7 mouse cellular contexts compared by ENCODE assay signal in the genomic region with DNA sequence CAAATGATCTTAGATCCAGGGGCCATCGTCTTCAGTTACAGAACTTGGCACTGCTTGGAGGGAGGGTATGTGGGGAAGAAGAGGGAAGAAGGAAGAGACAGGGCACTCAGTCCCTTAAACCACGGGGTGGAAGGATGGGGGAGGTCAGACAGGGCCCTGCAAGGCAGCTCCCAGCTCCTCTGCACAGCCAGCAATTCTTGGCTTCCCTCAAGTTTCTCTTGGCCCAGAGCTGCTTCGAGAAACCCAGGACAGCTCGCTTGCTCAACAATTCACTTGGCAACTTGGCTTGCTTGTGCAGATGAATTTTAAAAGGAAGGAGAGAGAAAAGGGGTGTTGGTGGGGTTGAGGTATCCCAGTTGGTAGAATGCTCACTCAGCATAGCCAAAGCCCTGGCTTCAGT.
DNase-seq lines count a peak whose midpoint lies in the region; ATAC-seq lines count a peak whose summit lies in the region.

No protein-coding gene starts in this region.

- ATAC-seq in monocyte, adult 5-6 weeks (replicated peaks; ENCODE audit: insufficient number of reproducible peaks, low FRiP score, low TSS enrichment, poor library complexity, severe bottlenecking) = no peak

- DNase-seq in ovary, adult 18-20 months (ENCODE audit: low spot score) = peak; percentile 37
- DNase-seq in ovary, postnatal 10 days (ENCODE audit: low spot score) = no peak
- peak; percentile 39 for DNase-seq in gastrocnemius, postnatal 10 days
- DNase-seq in kidney, adult 9 months = peak; percentile 18
- peak; percentile 68 for DNase-seq in skeletal muscle tissue, adult 2 months (ENCODE audit: low read depth, low spot score)
- no peak for DNase-seq in layer of hippocampus, adult 18-20 months (ENCODE audit: low spot score in 2 of 2)

Comparison
In these comparisons a context has a peak if more than half of its experiments do, and no peak if none do; other contexts are left out.
1. DNase-seq: peak in ovary, adult 18-20 months (single experiment), gastrocnemius, postnatal 10 days (single experiment), kidney, adult 9 months (single experiment) and skeletal muscle tissue, adult 2 months (single experiment); none in ovary, postnatal 10 days (single experiment) and layer of hippocampus, adult 18-20 months (0 of 2).